Mouse (Mus musculus): ENCODE data around the gene Cep85l.

Gene Cep85l

DNA sequence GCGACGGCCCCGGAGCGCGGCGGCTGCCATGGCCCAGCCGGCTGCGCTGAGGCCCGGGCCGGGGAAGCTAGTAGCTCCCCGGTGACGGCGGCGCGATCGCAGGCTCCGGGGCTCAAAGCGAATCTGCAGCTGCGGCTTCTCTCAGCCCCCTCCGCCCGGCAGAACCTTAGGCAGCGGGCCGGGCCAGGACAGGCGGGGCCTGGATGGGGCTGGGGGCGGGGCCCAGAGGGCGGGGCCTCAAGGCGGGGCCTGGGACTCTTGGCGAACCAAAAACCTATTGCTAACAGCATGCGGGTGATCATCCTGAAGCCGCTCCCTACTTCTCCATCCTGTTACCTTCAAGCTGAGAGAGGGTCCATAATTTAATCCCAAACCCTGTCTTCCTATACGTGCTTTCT lies at the start of gene Cep85l:
Gene Cep85l (minus strand): TSS at position 239 of the 398 bp plus-strand sequence.
- DNase-seq (ENCODE audit: low read depth): peak; percentile 77

- DNase-seq (ENCODE audit: low read depth): no peak
These were observed 49.1 kb upstream of the Cep85l start for GRCm38 (mm10) chr10:53428695-53429447.

GRCm38 (mm10) chr10:53426524-53426923 lies 46.8 kb upstream of the Cep85l start:
- no peak for DNase-seq (ENCODE audit: low read depth)

DNA sequence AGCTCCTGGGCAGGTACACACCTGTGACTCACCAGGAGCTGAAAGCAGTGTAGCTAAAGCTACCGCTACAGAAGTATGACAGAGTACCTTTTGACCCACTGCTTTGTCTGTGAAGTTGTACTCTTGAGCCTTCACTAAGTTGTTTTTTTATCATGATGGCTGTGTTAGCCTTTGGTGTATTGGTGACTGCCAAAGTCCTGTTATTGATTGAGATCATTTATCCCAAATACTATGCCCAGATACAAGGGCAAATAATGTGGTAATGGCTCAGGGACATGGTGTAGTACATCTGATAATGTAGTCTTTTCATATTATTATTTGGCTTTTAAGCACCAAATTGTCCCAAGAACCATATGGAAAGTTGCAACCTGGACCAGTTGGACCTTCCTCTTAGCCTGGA lies 43.3 kb upstream of the Cep85l start:
- no peak for DNase-seq (ENCODE audit: low read depth)

GRCm38 (mm10) chr10:53422206-53422605 lies 42.5 kb upstream of the Cep85l start:
- DNase-seq (ENCODE audit: low read depth): no peak

DNA sequence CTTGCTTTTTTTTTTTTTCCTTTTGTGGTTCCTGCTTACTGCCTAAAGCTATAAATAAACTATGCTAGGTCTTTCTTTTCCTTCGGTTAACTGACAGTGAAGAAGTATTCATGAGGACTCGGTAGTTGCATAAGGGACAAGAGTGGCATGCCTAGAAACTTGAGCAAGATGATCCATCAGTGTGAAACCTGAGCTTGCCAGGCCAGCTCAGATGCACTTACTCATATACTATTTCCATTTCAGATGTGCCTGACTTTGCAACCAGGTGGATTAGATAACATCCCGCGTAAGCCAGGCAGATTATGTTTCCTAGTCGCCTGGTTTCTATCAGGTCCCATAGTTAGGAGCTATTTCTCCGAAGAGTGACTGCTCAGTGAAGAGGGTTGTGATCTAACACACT lies 41.9 kb upstream of the Cep85l start:
- DNase-seq (ENCODE audit: low read depth): peak; percentile 64

GRCm38 (mm10) chr10:53420069-53420468 lies 40.3 kb upstream of the Cep85l start:
- no peak for DNase-seq (ENCODE audit: low read depth)

- peak; percentile 11 for DNase-seq (ENCODE audit: low read depth)
These were observed 39.6 kb upstream of the Cep85l start for GRCm38 (mm10) chr10:53419139-53419935.

- peak; percentile 28 for DNase-seq (ENCODE audit: low read depth)
These were observed 37.3 kb upstream of the Cep85l start for GRCm38 (mm10) chr10:53417015-53417414.

DNA sequence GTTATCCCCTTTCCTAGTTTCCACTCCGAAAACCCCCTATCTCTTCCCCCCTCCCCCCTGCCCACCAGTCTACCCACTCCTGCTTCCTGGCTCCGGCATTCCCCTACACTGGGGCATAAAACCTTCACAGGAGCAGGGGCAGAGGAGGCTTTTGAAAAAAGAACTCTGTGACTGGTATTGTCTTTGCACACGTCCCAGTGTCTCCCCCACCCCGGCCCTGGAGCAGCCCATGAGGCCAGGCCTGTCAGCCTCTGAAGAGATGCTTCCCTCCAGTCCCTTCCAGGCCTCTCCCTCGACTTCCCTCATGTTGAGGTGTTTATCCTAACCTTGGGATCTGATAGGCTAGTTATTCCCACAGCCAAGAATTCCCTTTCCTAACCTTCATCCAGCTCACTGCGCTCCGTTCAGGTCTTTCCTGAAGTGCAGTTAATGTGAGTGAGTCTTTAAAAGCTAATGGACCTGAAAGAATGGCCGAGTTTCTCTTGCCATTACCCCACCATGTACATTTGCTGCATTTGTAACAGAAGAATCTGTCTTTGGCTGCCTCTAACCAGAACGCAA lies 36.5 kb upstream of the Cep85l start:
- DNase-seq (ENCODE audit: low read depth): no peak

- no peak for DNase-seq (ENCODE audit: low read depth)
These were observed 35.5 kb upstream of the Cep85l start for GRCm38 (mm10) chr10:53415252-53415651.

- no peak for DNase-seq (ENCODE audit: low read depth)
These were observed 34.6 kb upstream of the Cep85l start for GRCm38 (mm10) chr10:53414092-53415085.

- DNase-seq (ENCODE audit: low read depth): no peak
These were observed 33.2 kb upstream of the Cep85l start for GRCm38 (mm10) chr10:53412936-53413335.

GRCm38 (mm10) chr10:53412165-53412564 lies 32.4 kb upstream of the Cep85l start:
- no peak for DNase-seq (ENCODE audit: low read depth)

DNA sequence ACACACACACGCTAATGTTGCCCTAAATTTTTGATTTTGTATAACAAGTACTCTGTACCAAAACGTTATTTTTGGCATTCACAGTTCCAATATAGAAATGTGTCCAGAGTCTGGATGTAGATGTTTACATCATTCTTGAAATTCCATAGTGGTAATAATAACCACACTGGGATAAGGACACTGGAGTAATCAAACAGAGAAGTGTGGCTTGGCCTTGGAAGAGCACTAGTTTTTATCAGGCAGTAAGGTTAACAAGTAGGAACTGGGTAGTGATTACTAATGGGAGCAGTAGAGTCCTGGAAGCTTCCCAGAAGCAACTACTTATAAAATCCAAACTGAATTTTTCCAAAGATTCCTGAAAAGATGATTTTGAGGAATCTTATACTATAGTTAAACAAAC lies 31.1 kb upstream of the Cep85l start:
- no peak for DNase-seq (ENCODE audit: low read depth)

DNA sequence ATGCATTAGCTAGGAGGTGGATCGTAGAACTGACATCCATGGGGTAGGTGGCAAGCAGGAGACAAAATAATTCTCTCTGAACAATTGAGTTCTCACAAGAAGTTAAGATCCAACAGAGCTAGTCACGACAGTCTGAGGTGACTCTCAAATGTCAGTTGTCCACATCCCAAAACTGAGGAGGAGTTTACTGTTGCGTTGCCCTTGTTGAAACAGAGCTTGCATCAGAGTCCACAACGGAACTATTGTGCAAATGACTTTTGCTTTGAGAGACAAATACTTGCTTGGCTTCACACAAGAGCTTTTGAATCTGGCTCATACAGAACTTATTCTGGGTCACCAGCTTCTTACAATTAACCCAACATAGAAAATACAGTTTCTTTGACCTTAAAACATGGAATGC lies 27.7 kb upstream of the Cep85l start:
- DNase-seq (ENCODE audit: low read depth): peak; percentile 46

- no peak for DNase-seq (ENCODE audit: low read depth)
These were observed 27.1 kb upstream of the Cep85l start for GRCm38 (mm10) chr10:53406845-53407244.

DNA sequence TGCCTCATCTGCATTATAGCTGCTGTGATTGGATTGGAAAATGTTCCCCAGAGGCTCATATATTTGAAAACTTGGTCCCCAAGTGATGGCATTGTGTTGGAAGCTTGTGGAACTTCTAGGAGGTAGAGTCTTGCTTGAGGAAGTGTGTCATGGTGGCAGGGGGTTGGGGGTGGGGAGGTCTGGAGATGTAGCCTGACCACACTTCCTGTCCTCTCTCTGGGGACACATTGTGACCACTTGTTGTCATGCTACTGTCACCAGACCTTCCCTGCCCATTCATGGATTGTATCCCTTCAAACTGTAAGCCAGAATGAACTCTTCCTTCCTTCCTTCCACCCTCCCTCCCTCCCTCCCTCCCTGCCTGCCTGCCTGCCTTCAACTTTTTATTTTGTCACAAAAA lies 22.5 kb upstream of the Cep85l start:
- peak; percentile 30 for DNase-seq (ENCODE audit: low read depth)

GRCm38 (mm10) chr10:53399053-53399452 lies 19.3 kb upstream of the Cep85l start:
- DNase-seq (ENCODE audit: low read depth): no peak

- DNase-seq (ENCODE audit: low read depth): no peak
These were observed 18.8 kb upstream of the Cep85l start for GRCm38 (mm10) chr10:53398540-53398902.

DNA sequence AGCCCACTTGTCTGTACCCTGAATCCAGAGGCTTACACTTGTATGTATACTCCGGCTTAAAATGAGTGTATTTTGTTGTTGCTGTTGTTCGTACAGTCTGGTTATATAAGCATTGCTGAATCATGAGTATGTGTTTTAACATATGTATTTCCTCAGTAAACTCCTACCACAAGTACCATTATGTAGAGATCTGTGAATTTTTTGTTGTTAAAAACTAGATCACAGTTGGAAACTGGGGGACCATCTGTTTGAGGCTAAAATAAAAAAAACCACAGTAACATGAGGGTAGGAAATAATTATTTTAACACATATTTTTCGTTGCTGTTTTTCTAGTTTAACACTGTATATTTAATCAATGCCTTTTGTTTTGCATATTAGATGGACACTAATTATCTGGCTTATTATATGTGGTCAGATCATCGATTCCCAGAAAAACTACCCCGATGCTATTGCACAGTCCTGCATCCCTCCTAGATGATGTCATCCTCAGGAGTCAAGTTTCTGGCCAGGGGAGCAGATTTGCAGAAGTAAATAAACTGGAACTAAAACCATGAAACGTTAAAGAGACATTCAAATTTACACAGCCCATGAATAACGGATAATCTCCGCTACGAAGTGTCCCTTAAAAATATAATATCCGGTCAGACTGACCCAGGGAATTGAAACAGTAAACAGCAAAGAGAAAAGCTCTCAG lies 18.2 kb upstream of the Cep85l start:
- no peak for DNase-seq (ENCODE audit: low read depth)

Data from 416B (cell line).